Mouse (Mus musculus): ENCODE results near the gene Chchd6.

GRCm38 (mm10) chr6:89524766-89525165 lies 70.7 kb downstream of the Chchd6 start:
- TF ChIP-seq CTCF (IDR thresholded peaks at IDR 0.05) (no peak), POLR2A (IDR thresholded peaks at IDR 0.05; ENCODE audit: insufficient read depth, low read depth, low read length) (no peak)

Data from heart, adult 2 months (tissue).